Mouse (Mus musculus): Measurements from ENCODE around the gene Hsd3b1. TPM values are rescaled to one million over a fixed set of nuclear protein-coding genes. Genes with fewer than 3 reads are reported as not detected.

Gene Hsd3b1
- polyA plus RNA-seq (2011; ENCODE audit: insufficient read depth, insufficient read length, low replicate concordance, missing spikeins) = not detected in 2 replicates

- TF ChIP-seq CTCF (IDR thresholded peaks at IDR 0.05; ENCODE audit: control insufficient read depth, insufficient read depth, low read length) (no peak), POLR2A (IDR thresholded peaks at IDR 0.05; ENCODE audit: borderline replicate concordance, control insufficient read depth, low read depth, low read length) (no peak)
- Histone ChIP-seq H3K27ac (ENCODE audit: control insufficient read depth, insufficient read depth, low read depth, low read length, poor library complexity) (no peak within 1 kb of the TSS), H3K4me3 (replicated peaks; ENCODE audit: control insufficient read depth, low read depth, low read length) (no peak within 1 kb of the TSS), H3K4me1 (ENCODE audit: control insufficient read depth, insufficient read depth, low read length) (no peaks in the 10 kb centered on the region)
- 71% methylated on average over 3 of the region's 3 CpGs for WGBS
These were observed at the start of gene Hsd3b1 for GRCm38 (mm10) chr3:98859576-98859975. TSS of gene Hsd3b1 (minus strand) at chr3:98859794.

GRCm38 (mm10) chr3:98897606-98898005 is 38.0 kb upstream of the Hsd3b1 start:
- no peak overlapping the region for H3K4me3 ChIP-seq (replicated peaks; ENCODE audit: control insufficient read depth, low read depth, low read length)
- no peak for TF ChIP-seq CTCF (IDR thresholded peaks at IDR 0.05; ENCODE audit: control insufficient read depth, insufficient read depth, low read length)
- TF ChIP-seq POLR2A (IDR thresholded peaks at IDR 0.05; ENCODE audit: borderline replicate concordance, control insufficient read depth, low read depth, low read length) = no peak
- H3K27ac ChIP-seq (ENCODE audit: control insufficient read depth, insufficient read depth, low read depth, low read length, poor library complexity) = no peak overlapping the region
- WGBS = 67% methylated on average over 2 of the region's 2 CpGs
- no peaks in the 10 kb centered on the region for H3K4me1 ChIP-seq (ENCODE audit: control insufficient read depth, insufficient read depth, low read length)

- Histone ChIP-seq H3K27ac (ENCODE audit: control insufficient read depth, insufficient read depth, low read depth, low read length, poor library complexity) (no peak overlapping the region), H3K4me1 (ENCODE audit: control insufficient read depth, insufficient read depth, low read length) (no peaks in the 10 kb centered on the region), H3K4me3 (replicated peaks; ENCODE audit: control insufficient read depth, low read depth, low read length) (no peak overlapping the region)
- TF ChIP-seq CTCF (IDR thresholded peaks at IDR 0.05; ENCODE audit: control insufficient read depth, insufficient read depth, low read length) (no peak), POLR2A (IDR thresholded peaks at IDR 0.05; ENCODE audit: borderline replicate concordance, control insufficient read depth, low read depth, low read length) (no peak)
- WGBS = 43% methylated on average over 10 of the region's 10 CpGs
These were observed 35.5 kb upstream of the Hsd3b1 start for GRCm38 (mm10) chr3:98895071-98895601.

GRCm38 (mm10) chr3:98893057-98893772 is 33.6 kb upstream of the Hsd3b1 start, which contains the start of gene Hao2:
TSS of gene Hao2 (minus strand) at chr3:98893239.
- Histone ChIP-seq H3K27ac (ENCODE audit: control insufficient read depth, insufficient read depth, low read depth, low read length, poor library complexity) (no peak within 1 kb of the TSS), H3K4me3 (replicated peaks; ENCODE audit: control insufficient read depth, low read depth, low read length) (no peak within 1 kb of the TSS), H3K4me1 (ENCODE audit: control insufficient read depth, insufficient read depth, low read length) (no peaks in the 10 kb centered on the region)
- TF ChIP-seq POLR2A (IDR thresholded peaks at IDR 0.05; ENCODE audit: borderline replicate concordance, control insufficient read depth, low read depth, low read length) = no peak
- no peak for TF ChIP-seq CTCF (IDR thresholded peaks at IDR 0.05; ENCODE audit: control insufficient read depth, insufficient read depth, low read length)
- WGBS = 71% methylated on average over 3 of the region's 3 CpGs

- 83% methylated on average over 4 of the region's 4 CpGs for WGBS
- Histone ChIP-seq H3K4me1 (ENCODE audit: control insufficient read depth, insufficient read depth, low read length) (no peaks in the 10 kb centered on the region), H3K27ac (ENCODE audit: control insufficient read depth, insufficient read depth, low read depth, low read length, poor library complexity) (no peak overlapping the region), H3K4me3 (replicated peaks; ENCODE audit: control insufficient read depth, low read depth, low read length) (no peak overlapping the region)
- TF ChIP-seq CTCF (IDR thresholded peaks at IDR 0.05; ENCODE audit: control insufficient read depth, insufficient read depth, low read length) = no peak
- no peak for TF ChIP-seq POLR2A (IDR thresholded peaks at IDR 0.05; ENCODE audit: borderline replicate concordance, control insufficient read depth, low read depth, low read length)
These were observed 30.8 kb upstream of the Hsd3b1 start for GRCm38 (mm10) chr3:98890430-98890829.

- H3K4me1 ChIP-seq (ENCODE audit: control insufficient read depth, insufficient read depth, low read length) = no peaks in the 10 kb centered on the region
- H3K27ac ChIP-seq (ENCODE audit: control insufficient read depth, insufficient read depth, low read depth, low read length, poor library complexity) = no peak overlapping the region
- TF ChIP-seq POLR2A (IDR thresholded peaks at IDR 0.05; ENCODE audit: borderline replicate concordance, control insufficient read depth, low read depth, low read length) (no peak), CTCF (IDR thresholded peaks at IDR 0.05; ENCODE audit: control insufficient read depth, insufficient read depth, low read length) (no peak)
- WGBS = 51% methylated on average over 2 of the region's 2 CpGs
- H3K4me3 ChIP-seq (replicated peaks; ENCODE audit: control insufficient read depth, low read depth, low read length) = no peak overlapping the region
These were observed 28.6 kb upstream of the Hsd3b1 start for GRCm38 (mm10) chr3:98888206-98888605.

- 72% methylated on average over 2 of the region's 2 CpGs for WGBS
- TF ChIP-seq CTCF (IDR thresholded peaks at IDR 0.05; ENCODE audit: control insufficient read depth, insufficient read depth, low read length) = no peak
- no peak for TF ChIP-seq POLR2A (IDR thresholded peaks at IDR 0.05; ENCODE audit: borderline replicate concordance, control insufficient read depth, low read depth, low read length)
- no peak overlapping the region for H3K27ac ChIP-seq (ENCODE audit: control insufficient read depth, insufficient read depth, low read depth, low read length, poor library complexity)
- H3K4me3 ChIP-seq (replicated peaks; ENCODE audit: control insufficient read depth, low read depth, low read length) = no peak overlapping the region
- H3K4me1 ChIP-seq (ENCODE audit: control insufficient read depth, insufficient read depth, low read length) = no peaks in the 10 kb centered on the region
These were observed 21.2 kb upstream of the Hsd3b1 start for GRCm38 (mm10) chr3:98880831-98881230.

GRCm38 (mm10) chr3:98880216-98880615 is 20.6 kb upstream of the Hsd3b1 start:
- Histone ChIP-seq H3K4me3 (replicated peaks; ENCODE audit: control insufficient read depth, low read depth, low read length) (no peak overlapping the region), H3K27ac (ENCODE audit: control insufficient read depth, insufficient read depth, low read depth, low read length, poor library complexity) (no peak overlapping the region), H3K4me1 (ENCODE audit: control insufficient read depth, insufficient read depth, low read length) (no peaks in the 10 kb centered on the region)
- 66% methylated on average over 6 of the region's 6 CpGs for WGBS
- no peak for TF ChIP-seq POLR2A (IDR thresholded peaks at IDR 0.05; ENCODE audit: borderline replicate concordance, control insufficient read depth, low read depth, low read length)
- TF ChIP-seq CTCF (IDR thresholded peaks at IDR 0.05; ENCODE audit: control insufficient read depth, insufficient read depth, low read length) = no peak
